Mouse (Mus musculus) midbrain, embryonic 13.5 days (tissue): ENCODE data around the gene Gm19684. TPM values are rescaled to one million over a fixed set of nuclear protein-coding genes. Genes with fewer than 3 reads are reported as not detected.
"Not testable (repeated sequence)": the region's sequence is repeated elsewhere in the genome, so short reads cannot be mapped to it uniquely, and the experiment has no call there.

Experiments
- ATAC-seq: fragments of 200-750 bp; cut with Nextera tagmentation; 2 replicates; pipeline ENCODE4 v1.8.0; 2017; ENCODE audit warnings: mild to moderate bottlenecking, moderate TSS enrichment, moderate library complexity
- H3K27ac ChIP-seq: fragments of 300-500 bp; sonication (generic); 2 replicates; pipeline ENCODE4 v1.5.1; 2015; ENCODE audit warnings: inconsistent platforms, mild to moderate bottlenecking, moderate library complexity
- H3K27me3 ChIP-seq: fragments of 300-500 bp; sonication (generic); 2 replicates; pipeline ENCODE4 v1.6.1; 2015; ENCODE audit warnings: mild to moderate bottlenecking, inconsistent platforms
- H3K36me3 ChIP-seq: fragments of 300-500 bp; sonication (generic); 2 replicates; pipeline ENCODE4 v1.6.1; 2015; ENCODE audit warnings: mild to moderate bottlenecking, inconsistent platforms
- H3K4me1 ChIP-seq: fragments of 300-500 bp; sonication (generic); replicated peaks from 2 replicates; pipeline ENCODE4 v1.6.1; 2015; ENCODE audit warnings: inconsistent platforms
- H3K4me2 ChIP-seq: fragments of 300-500 bp; sonication (generic); replicated peaks from 2 replicates; pipeline ENCODE4 v1.6.1; 2015; ENCODE audit warnings: moderate library complexity, mild to moderate bottlenecking, inconsistent platforms
- H3K4me3 ChIP-seq: fragments of 300-500 bp; sonication (generic); replicated peaks from 2 replicates; pipeline ENCODE4 v1.5.1; 2015; ENCODE audit warnings: mild to moderate bottlenecking, inconsistent platforms
- H3K9ac ChIP-seq: fragments of 300-500 bp; sonication (generic); replicated peaks from 2 replicates; pipeline ENCODE4 v1.6.1; 2015; ENCODE audit warnings: mild to moderate bottlenecking, inconsistent platforms
- H3K9me3 ChIP-seq: fragments of 300-500 bp; sonication (generic); 2 replicates; pipeline ENCODE4 v1.6.1; 2016; ENCODE audit warnings: mild to moderate bottlenecking, inconsistent platforms
- WGBS: fragments of 180-500 bp; shearing (Covaris S2); methylation state at CpG from one replicate; pipeline ENCODE4 v1.1.7; 2015; 5-methylcytosine and 5-hydroxymethylcytosine counted together
- polyA plus RNA-seq: library from polyadenylated mRNA; unstranded; fragments of >200 nt; fragmentation: Nextera tagmentation; extraction: Ambion mirVana; gene quantifications from 2 replicates; pipeline ENCODE4 v1.2.1, GENCODE M21; 2015

Gm19684 gene
- polyA plus RNA-seq, 1 experiment from 2014 or later: not detected

GRCm38 (mm10) chr17:36167306-36168038, 46.0 kb downstream of the Gm19684 start:
- Histone ChIP-seq H3K9ac (no peak overlapping the region), H3K27ac (no peak overlapping the region), H3K36me3 (no peaks in the 10 kb centered on the region), H3K4me2 (peak overlapping the region; percentile 39), H3K27me3 (peaks cover 84% of the 10 kb centered on the region), H3K9me3 (peaks cover 4% of the 10 kb centered on the region; the same call in 1 of the 2 replicates), H3K4me3 (peak overlapping the region; percentile 20), H3K4me1 (no peaks in the 10 kb centered on the region)
- ATAC-seq: no peak
- under 1% methylated on average over 51 of the region's 51 CpGs for WGBS

GRCm38 (mm10) chr17:36168039-36168652, 46.7 kb downstream of the Gm19684 start, which contains the start of gene Gm8909:
TSS of gene Gm8909 (minus strand) at chr17:36168537.
- peaks cover 77% of the 10 kb centered on the region for H3K27me3 ChIP-seq
- H3K27ac ChIP-seq: no peak within 1 kb of the TSS
- 2% methylated on average over 61 of the region's 63 CpGs for WGBS
- peak within 1 kb of the TSS; percentile 20 for H3K4me3 ChIP-seq
- no peaks in the 10 kb centered on the region for H3K36me3 ChIP-seq
- no peaks in the 10 kb centered on the region for H3K4me1 ChIP-seq
- no peak for ATAC-seq
- H3K9ac ChIP-seq: no peak within 1 kb of the TSS
- H3K4me2 ChIP-seq: peak within 1 kb of the TSS; percentile 39
- peaks cover 4% of the 10 kb centered on the region; the same call in 1 of the 2 replicates for H3K9me3 ChIP-seq

GRCm38 (mm10) chr17:36169094-36169493, 47.6 kb downstream of the Gm19684 start:
- not testable (repeated sequence) for H3K4me3 ChIP-seq, H3K4me1 ChIP-seq, H3K4me2 ChIP-seq, H3K36me3 ChIP-seq, ATAC-seq, H3K9ac ChIP-seq, H3K27ac ChIP-seq, H3K9me3 ChIP-seq
- H3K27me3 ChIP-seq: peaks cover 68% of the 10 kb centered on the region
- 67% methylated on average over 1 of the region's 1 CpGs for WGBS

GRCm38 (mm10) chr17:36169753-36170152, 48.3 kb downstream of the Gm19684 start:
- ATAC-seq: no peak

GRCm38 (mm10) chr17:36170287-36170814, 48.9 kb downstream of the Gm19684 start:
- Histone ChIP-seq H3K9me3 (peaks cover 4% of the 10 kb centered on the region; the same call in 1 of the 2 replicates), H3K4me3 (no peak overlapping the region), H3K4me1 (no peaks in the 10 kb centered on the region), H3K27ac (no peak overlapping the region), H3K4me2 (no peak overlapping the region), H3K36me3 (no peaks in the 10 kb centered on the region), H3K27me3 (peaks cover 61% of the 10 kb centered on the region), H3K9ac (no peak overlapping the region)
- ATAC-seq: no peak
- 54% methylated on average over 1 of the region's 1 CpGs for WGBS

More at GRCm38 (mm10) chr17:36169753-36170152, 48.3 kb downstream of the Gm19684 start:
- Histone ChIP-seq H3K27me3 (peaks cover 67% of the 10 kb centered on the region), H3K4me3 (no peak overlapping the region), H3K36me3 (no peaks in the 10 kb centered on the region), H3K4me2 (no peak overlapping the region), H3K9ac (no peak overlapping the region), H3K4me1 (no peaks in the 10 kb centered on the region), H3K9me3 (peaks cover 4% of the 10 kb centered on the region; the same call in 1 of the 2 replicates), H3K27ac (no peak overlapping the region)

- H3K27ac ChIP-seq, H3K9me3 ChIP-seq, ATAC-seq, H3K36me3 ChIP-seq, H3K4me1 ChIP-seq, H3K4me3 ChIP-seq, H3K9ac ChIP-seq, H3K4me2 ChIP-seq: not testable (repeated sequence)
- H3K27me3 ChIP-seq: peaks cover 33% of the 10 kb centered on the region
- no CpG with 5 or more reads among the region's 2 CpGs for WGBS
These were observed 54.7 kb downstream of the Gm19684 start for GRCm38 (mm10) chr17:36176132-36176531.

GRCm38 (mm10) chr17:36178938-36179337, 57.5 kb downstream of the Gm19684 start:
- not testable (repeated sequence) for H3K27ac ChIP-seq, H3K36me3 ChIP-seq, H3K9me3 ChIP-seq, H3K4me1 ChIP-seq
- peak overlapping the region; percentile 41; the same call in 1 of the 2 replicates for H3K9ac ChIP-seq
- H3K27me3 ChIP-seq: peaks cover 43% of the 10 kb centered on the region
- peak overlapping the region; percentile 62 for H3K4me2 ChIP-seq
- ATAC-seq: 0 out of 2 replicates have a peak, but pooled peaks have one; percentile 37
- H3K4me3 ChIP-seq: peak overlapping the region; percentile 37
- WGBS: under 1% methylated on average over 40 of the region's 40 CpGs

Other genes with a start within 250 kb of the Gm19684 start
- 34.3 and 37.3 TPM in 2 replicates for gene Dhx16, start 241.9 kb upstream of the Gm19684 start, polyA plus RNA-seq
- 34.7 and 36.8 TPM in 2 replicates for gene 2310061I04Rik, start 224.2 kb upstream of the Gm19684 start, polyA plus RNA-seq
- gene Atat1, start 211.6 kb upstream of the Gm19684 start, polyA plus RNA-seq: 458 and 466 TPM in 2 replicates
- 49.9 and 54.6 TPM in 2 replicates for gene Mrps18b, start 205.3 kb upstream of the Gm19684 start, polyA plus RNA-seq
- 51.3 and 54.6 TPM in 2 replicates for gene Ppp1r10, start 205.2 kb upstream of the Gm19684 start, polyA plus RNA-seq
- gene Abcf1, start 151.9 kb upstream of the Gm19684 start, polyA plus RNA-seq: 107 and 112 TPM in 2 replicates
- gene Gnl1, start 141.8 kb upstream of the Gm19684 start, polyA plus RNA-seq: 46.4 and 50.3 TPM in 2 replicates
- 69.0 and 74.6 TPM in 2 replicates for gene Prr3, start 141.4 kb upstream of the Gm19684 start, polyA plus RNA-seq
- 7.8 and 8.1 TPM in 2 replicates for gene H2-T24, start 101.1 kb upstream of the Gm19684 start, polyA plus RNA-seq
- 4.3 and 5.2 TPM in 2 replicates for gene H2-T23, start 88.8 kb upstream of the Gm19684 start, polyA plus RNA-seq
- 4.4 and 4.8 TPM in 2 replicates for gene H2-T22, start 78.9 kb upstream of the Gm19684 start, polyA plus RNA-seq
- gene Gm6034, start 78.7 kb upstream of the Gm19684 start, polyA plus RNA-seq: not detected in 2 replicates
- gene Gm11127, start 63.3 kb upstream of the Gm19684 start, polyA plus RNA-seq: not detected in 2 replicates
- not detected in 2 replicates for gene Gm7030, start 7.7 kb downstream of the Gm19684 start, polyA plus RNA-seq
- gene Gm8909, start 46.9 kb downstream of the Gm19684 start, polyA plus RNA-seq: not detected in 2 replicates
- gene H2-T3, start 68.6 kb downstream of the Gm19684 start, polyA plus RNA-seq: not detected in 2 replicates
- gene Rpp21, start 136.4 kb downstream of the Gm19684 start, polyA plus RNA-seq: 111 and 115 TPM in 2 replicates
- 29.3 and 31.1 TPM in 2 replicates for gene Trim39, start 150.6 kb downstream of the Gm19684 start, polyA plus RNA-seq
- gene H2-M10.2, start 164.8 kb downstream of the Gm19684 start, polyA plus RNA-seq: 0.28 and 0.36 TPM in 2 replicates
- gene H2-M10.1, start 204.5 kb downstream of the Gm19684 start, polyA plus RNA-seq: not detected in 2 replicates
- not detected in 2 replicates for gene H2-M10.3, start 246.7 kb downstream of the Gm19684 start, polyA plus RNA-seq